Mouse (Mus musculus): ENCODE results near the gene Rbck1.

DNA sequence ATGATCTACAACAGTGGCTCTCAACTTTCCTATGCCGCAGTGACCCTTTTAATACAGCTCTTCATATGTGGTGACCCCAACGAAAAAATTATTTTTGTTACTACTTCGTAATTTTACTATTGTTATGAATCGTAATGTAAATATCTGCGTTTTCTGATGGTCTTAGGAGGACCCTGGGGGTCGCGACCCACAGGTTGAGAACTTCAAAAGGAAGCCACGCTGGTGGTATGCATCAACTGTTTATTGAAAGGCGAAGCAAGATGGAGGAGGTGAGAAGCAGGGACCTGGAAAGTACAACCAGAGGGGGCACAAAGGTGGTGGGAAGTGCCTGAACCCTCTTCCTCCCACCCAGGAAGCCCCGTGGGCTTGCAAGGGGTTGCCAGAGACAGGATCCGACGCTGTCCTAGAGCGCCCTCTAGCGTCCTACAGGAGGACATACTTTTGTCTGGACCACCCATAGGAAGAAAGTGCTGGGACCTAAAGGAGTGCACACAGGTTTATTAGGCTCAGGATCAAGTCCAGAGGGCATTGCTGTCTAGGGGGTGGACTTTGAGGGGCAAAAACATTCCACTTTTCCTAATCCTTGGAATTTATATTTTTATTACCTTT lies 36.2 kb upstream of the Rbck1 start:
- peak; percentile 96; the same call in 1 of the 2 replicates for TF ChIP-seq CTCF (IDR thresholded peaks at IDR 0.05; ENCODE audit: extremely low read depth, insufficient read length, insufficient replicate concordance, low read depth, low read length)
- TF ChIP-seq POLR2A (IDR thresholded peaks at IDR 0.05; ENCODE audit: low read depth, low read length): no peak
